Mouse (Mus musculus) midbrain, postnatal 0 days (tissue): Measurements from ENCODE around the gene Gtf2h2. TPM values are rescaled to one million over a fixed set of nuclear protein-coding genes. Genes with fewer than 3 reads are reported as not detected.
A peak's percentile ranks its signal among the peaks of the same experiment; 100 is the strongest.

Experiments used
- ATAC-seq: fragments of 200-750 bp; cut with Nextera tagmentation; 2 replicates; pipeline ENCODE4 v1.8.0; 2017; ENCODE audit warnings: moderate number of reproducible peaks, mild to moderate bottlenecking, moderate TSS enrichment, moderate library complexity; ENCODE audit not compliant: low FRiP score
- DNase-seq: peaks from one replicate; pipeline ENCODE4 v3.0.0-alpha.2; 2015; ENCODE audit warnings: low spot score
- H3K27ac ChIP-seq: fragments of 300-500 bp; sonication (generic); 2 replicates; pipeline ENCODE4 v1.5.1; 2014; ENCODE audit warnings: low read depth, mild to moderate bottlenecking, low read length, mixed read lengths
- H3K27me3 ChIP-seq: fragments of 300-500 bp; sonication (generic); 2 replicates; pipeline ENCODE4 v1.6.1; 2014; ENCODE audit warnings: low read length, control low read depth, mixed read lengths; ENCODE audit not compliant: insufficient read depth
- H3K36me3 ChIP-seq: fragments of 300-500 bp; sonication (generic); 2 replicates; pipeline ENCODE4 v1.6.1; 2014; ENCODE audit warnings: low read length, control low read depth, mixed read lengths; ENCODE audit not compliant: insufficient read depth
- H3K4me1 ChIP-seq: fragments of 300-500 bp; sonication (generic); 2 replicates; pipeline ENCODE4 v1.6.1; 2014; ENCODE audit warnings: mild to moderate bottlenecking, control low read depth, antibody characterized with exemption, low read length, mixed read lengths; ENCODE audit not compliant: insufficient read depth
- H3K4me2 ChIP-seq: fragments of 300-500 bp; sonication (generic); 2 replicates; pipeline ENCODE4 v1.6.1; 2014; ENCODE audit warnings: low read depth, mild to moderate bottlenecking, low read length, mixed read lengths; ENCODE audit not compliant: poor library complexity, severe bottlenecking
- H3K4me3 ChIP-seq: fragments of 300-500 bp; sonication (generic); 2 replicates; pipeline ENCODE4 v1.5.1; 2014; ENCODE audit warnings: low read depth, mild to moderate bottlenecking, low read length, moderate library complexity
- H3K9ac ChIP-seq: fragments of 300-500 bp; sonication (generic); replicated peaks from 2 replicates; pipeline ENCODE4 v1.6.1; 2014; ENCODE audit warnings: mild to moderate bottlenecking, low read length, moderate library complexity, mixed read lengths; ENCODE audit not compliant: poor library complexity, severe bottlenecking
- H3K9me3 ChIP-seq: fragments of 300-500 bp; sonication (generic); 2 replicates; pipeline ENCODE4 v1.6.1; 2016; ENCODE audit warnings: low read length, control low read depth
- CTCF ChIP-seq: IDR thresholded peaks from 2 replicates; pipeline ENCODE4 v1.5.1; 2016; ENCODE audit warnings: antibody characterized with exemption, mild to moderate bottlenecking
- WGBS: fragments of 180-500 bp; shearing (Covaris S2); extraction: QIAGEN DNeasy Blood & Tissue Kit; methylation state at CpG from one replicate; pipeline ENCODE4 v1.1.7; 2014; 5-methylcytosine and 5-hydroxymethylcytosine counted together
- polyA plus RNA-seq: library from polyadenylated mRNA; unstranded; fragments of >200 nt; fragmentation: Nextera tagmentation; extraction: Ambion mirVana; gene quantifications from 2 replicates; pipeline ENCODE4 v1.2.1, GENCODE M21; 2015
- total RNA-seq: library from RNA; depleted of rRNA; stranded (reverse); fragments of >200 nt; gene quantifications from 2 replicates; pipeline ENCODE4 v1.2.3, GENCODE M21; 2014; rRNA removed

Gene Gtf2h2
- total RNA-seq (25.0 and 28.2 TPM in 2 replicates), polyA plus RNA-seq (58.5 and 58.9 TPM in 2 replicates)

DNA sequence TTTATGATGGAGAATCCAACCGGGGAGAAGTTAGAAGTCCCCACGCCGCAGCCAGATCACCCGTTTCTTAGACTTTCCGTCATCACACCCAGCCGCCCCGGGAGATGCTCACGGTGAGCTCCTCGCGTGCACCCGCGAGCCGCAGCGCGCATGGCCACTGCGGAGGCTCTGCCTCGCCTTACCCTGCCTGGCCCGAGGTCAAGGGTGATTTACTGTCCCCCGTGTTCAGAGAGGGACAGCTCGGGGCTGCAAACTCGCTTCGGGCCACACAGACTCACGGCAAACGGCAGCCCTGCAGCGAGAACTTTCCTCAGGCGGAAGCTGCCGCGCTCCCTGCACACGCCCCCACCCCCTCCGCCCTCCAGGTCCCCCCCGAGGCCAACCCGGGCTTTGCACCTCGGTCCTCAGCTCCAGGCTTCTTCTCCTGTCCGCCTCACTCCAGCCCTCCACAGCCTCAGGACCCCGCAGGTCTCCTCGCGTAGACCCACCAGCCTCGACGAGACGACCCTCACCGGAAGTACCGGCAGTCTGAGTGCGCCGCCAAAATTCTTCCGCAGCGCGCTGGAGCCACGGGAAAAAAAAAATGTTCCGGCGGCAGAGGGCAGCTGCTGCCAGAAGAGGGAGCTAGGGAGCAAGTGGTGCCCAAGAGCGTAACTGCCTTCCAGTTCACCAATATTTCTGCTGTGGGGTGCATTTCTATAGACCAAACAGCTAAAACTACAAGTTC is at the start of gene Gtf2h2:
Gene Gtf2h2, minus strand, starts transcription at position 519 of the 727 bp plus-strand sequence.
- H3K9me3 ChIP-seq: no peaks in the 10 kb centered on the region
- peak within 1 kb of the TSS; percentile 94 for H3K4me3 ChIP-seq
- DNase-seq: peak; percentile 89

DNA sequence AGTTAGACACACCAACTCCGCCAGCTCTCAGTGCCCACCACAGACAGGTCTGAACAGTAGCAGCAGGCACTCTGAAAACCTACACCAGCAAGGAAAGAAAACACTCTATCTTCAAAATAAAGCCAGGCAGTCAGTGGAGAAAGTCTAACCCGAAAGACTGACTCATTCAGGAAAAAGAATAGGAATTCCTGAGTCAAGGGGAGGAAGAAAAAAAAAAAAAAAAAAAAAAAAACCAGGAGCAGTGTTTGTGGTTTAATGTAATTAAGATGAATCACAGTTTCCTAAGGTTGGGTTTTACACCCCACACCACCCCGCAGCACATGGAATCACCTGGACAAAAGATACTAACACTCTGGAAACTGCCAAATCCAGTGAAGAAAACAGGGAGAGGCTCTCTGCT is 43.8 kb upstream of the Gtf2h2 start:
- DNase-seq: no peak
- Histone ChIP-seq H3K27ac (no peak overlapping the region), H3K4me3 (no peak overlapping the region), H3K4me2 (no peak overlapping the region), H3K27me3 (no peaks in the 10 kb centered on the region), H3K9ac (no peak overlapping the region), H3K9me3 (no peaks in the 10 kb centered on the region), H3K4me1 (no peaks in the 10 kb centered on the region), H3K36me3 (no peaks in the 10 kb centered on the region)
- ATAC-seq: no peak
- 85% methylated on average over 3 of the region's 3 CpGs for WGBS
- TF ChIP-seq CTCF: no peak

More for the DNA sequence above, at the start of gene Gtf2h2:
- TF ChIP-seq CTCF: peak; percentile 98
- H3K9ac ChIP-seq: peak within 1 kb of the TSS; percentile 79
- H3K4me2 ChIP-seq: peak within 1 kb of the TSS; percentile 76
- H3K36me3 ChIP-seq: peaks cover 10% of the 10 kb centered on the region; the same call in 1 of the 2 replicates
- H3K4me1 ChIP-seq: no peaks in the 10 kb centered on the region
- H3K27me3 ChIP-seq: no peaks in the 10 kb centered on the region
- peak; percentile 87 for ATAC-seq
- under 1% methylated on average over 51 of the region's 51 CpGs for WGBS
- peak within 1 kb of the TSS; percentile 82 for H3K27ac ChIP-seq

- Histone ChIP-seq H3K36me3 (no peaks in the 10 kb centered on the region), H3K4me3 (no peak overlapping the region), H3K9ac (no peak overlapping the region), H3K27ac (no peak overlapping the region), H3K9me3 (no peaks in the 10 kb centered on the region), H3K4me1 (no peaks in the 10 kb centered on the region), H3K4me2 (no peak overlapping the region), H3K27me3 (no peaks in the 10 kb centered on the region)
- WGBS: 74% methylated on average over 6 of the region's 6 CpGs
- DNase-seq (no peak), ATAC-seq (no peak)
- no peak for TF ChIP-seq CTCF
These were observed 40.5 kb upstream of the Gtf2h2 start for GRCm38 (mm10) chr13:100532788-100533365.

DNA sequence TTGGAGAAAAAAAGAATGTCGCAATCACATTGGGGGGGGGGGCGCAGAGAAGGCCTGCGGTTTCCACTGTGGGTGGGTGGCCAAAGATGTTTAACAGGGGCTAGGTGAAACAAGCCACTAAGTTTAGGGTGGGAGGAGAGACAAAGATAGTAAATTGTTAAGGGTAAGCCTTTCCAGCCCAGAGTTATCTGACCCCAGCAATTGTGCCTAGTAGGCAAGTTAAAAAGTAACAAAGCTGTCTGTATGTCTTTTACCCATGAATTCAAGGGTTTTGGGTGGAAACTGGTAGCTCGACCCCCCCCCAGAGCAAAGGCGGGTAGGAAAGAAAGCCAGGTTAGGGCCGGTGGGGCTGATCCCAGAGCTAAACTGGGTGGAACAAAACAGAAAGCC is 34.3 kb upstream of the Gtf2h2 start:
- no peak overlapping the region for H3K4me2 ChIP-seq
- H3K4me1 ChIP-seq: no peaks in the 10 kb centered on the region
- TF ChIP-seq CTCF: no peak
- no peak overlapping the region for H3K9ac ChIP-seq
- no peaks in the 10 kb centered on the region for H3K36me3 ChIP-seq
- H3K27ac ChIP-seq: no peak overlapping the region
- H3K4me3 ChIP-seq: no peak overlapping the region
- no peak for ATAC-seq
- DNase-seq: no peak
- H3K27me3 ChIP-seq: no peaks in the 10 kb centered on the region
- WGBS: 73% methylated on average over 6 of the region's 6 CpGs
- H3K9me3 ChIP-seq: no peaks in the 10 kb centered on the region

GRCm38 (mm10) chr13:100525935-100526648 is 33.7 kb upstream of the Gtf2h2 start:
- Histone ChIP-seq H3K4me1 (no peaks in the 10 kb centered on the region), H3K27me3 (no peaks in the 10 kb centered on the region), H3K36me3 (no peaks in the 10 kb centered on the region), H3K9ac (no peak overlapping the region), H3K4me2 (no peak overlapping the region), H3K27ac (no peak overlapping the region), H3K9me3 (no peaks in the 10 kb centered on the region), H3K4me3 (no peak overlapping the region)
- peak; percentile 5 for DNase-seq
- no peak for TF ChIP-seq CTCF
- ATAC-seq: no peak
- 80% methylated on average over 6 of the region's 6 CpGs for WGBS

- no peak overlapping the region for H3K27ac ChIP-seq
- no peak for TF ChIP-seq CTCF
- DNase-seq: no peak
- 85% methylated on average over 6 of the region's 6 CpGs for WGBS
- H3K36me3 ChIP-seq: no peaks in the 10 kb centered on the region
- H3K27me3 ChIP-seq: no peaks in the 10 kb centered on the region
- H3K9me3 ChIP-seq: no peaks in the 10 kb centered on the region
- H3K4me3 ChIP-seq: no peak overlapping the region
- H3K9ac ChIP-seq: no peak overlapping the region
- ATAC-seq: no peak
- no peak overlapping the region for H3K4me2 ChIP-seq
- H3K4me1 ChIP-seq: no peaks in the 10 kb centered on the region
These were observed 32.5 kb upstream of the Gtf2h2 start for GRCm38 (mm10) chr13:100524896-100525295.
